Mouse (Mus musculus) forebrain, embryonic 14.5 days (tissue): ENCODE data around the gene Tgfbrap1. TPM values are rescaled to one million over a fixed set of nuclear protein-coding genes. Genes with fewer than 3 reads are reported as not detected.

Experiments used
- ATAC-seq: fragments of 200-750 bp; cut with Nextera tagmentation; 2 replicates; pipeline ENCODE4 v1.8.0; 2017; ENCODE audit warnings: mild to moderate bottlenecking, moderate library complexity
- DNase-seq: peaks from one replicate; pipeline ENCODE4 v3.0.0-alpha.2; 2015; ENCODE audit warnings: low spot score
- H3K27ac ChIP-seq: fragments of 300-500 bp; sonication (generic); 2 replicates; pipeline ENCODE4 v1.5.1; 2014; ENCODE audit warnings: low read depth, mild to moderate bottlenecking, control low read depth, low read length, moderate library complexity
- H3K27me3 ChIP-seq: fragments of 300-500 bp; sonication (generic); replicated peaks from 2 replicates; pipeline ENCODE4 v1.6.1; 2014; ENCODE audit warnings: low read length, control low read depth, mixed read lengths; ENCODE audit not compliant: control insufficient read depth, insufficient read depth
- H3K36me3 ChIP-seq: fragments of 300-500 bp; sonication (generic); 2 replicates; pipeline ENCODE4 v1.6.1; 2014; ENCODE audit warnings: low read length, control low read depth; ENCODE audit not compliant: control insufficient read depth, insufficient read depth
- H3K4me1 ChIP-seq: fragments of 300-500 bp; sonication (generic); 2 replicates; pipeline ENCODE4 v1.6.1; 2014; ENCODE audit warnings: antibody characterized with exemption, low read length, control low read depth; ENCODE audit not compliant: control insufficient read depth, insufficient read depth
- H3K4me2 ChIP-seq: fragments of 300-500 bp; sonication (generic); 2 replicates; pipeline ENCODE4 v1.6.1; 2014; ENCODE audit warnings: mild to moderate bottlenecking, control low read depth, low read length
- H3K4me3 ChIP-seq: fragments of 300-500 bp; sonication (generic); 2 replicates; pipeline ENCODE4 v1.5.1; 2014; ENCODE audit warnings: low read depth, low read length, control low read depth
- H3K9ac ChIP-seq: fragments of 300-500 bp; sonication (generic); 2 replicates; pipeline ENCODE4 v1.6.1; 2014; ENCODE audit warnings: mild to moderate bottlenecking, low read length, control low read depth, moderate library complexity
- H3K9me3 ChIP-seq: fragments of 300-500 bp; sonication (generic); replicated peaks from 2 replicates; pipeline ENCODE4 v1.6.1; 2016; ENCODE audit warnings: low read length, control low read depth, mixed read lengths; ENCODE audit not compliant: control insufficient read depth
- WGBS: fragments of 180-500 bp; shearing (Covaris S2); extraction: QIAGEN DNeasy Blood & Tissue Kit; methylation state at CpG from one replicate; pipeline ENCODE4 v1.1.7; 2014; 5-methylcytosine and 5-hydroxymethylcytosine counted together
- polyA plus RNA-seq: library from polyadenylated mRNA; unstranded; fragments of >200 nt; fragmentation: Nextera tagmentation; extraction: Ambion mirVana; gene quantifications from 2 replicates; pipeline ENCODE4 v1.2.1, GENCODE M21; 2014

The Tgfbrap1 gene
- polyA plus RNA-seq, 1 experiment from 2014 or later: 12.9 TPM

- Histone ChIP-seq H3K27me3 (no peaks in the 10 kb centered on the region), H3K4me3 (peak overlapping the region; percentile 72), H3K27ac (peak overlapping the region; percentile 86; the same call in 1 of the 2 replicates), H3K9ac (peak overlapping the region; percentile 91), H3K4me1 (peaks cover 10% of the 10 kb centered on the region), H3K4me2 (peak overlapping the region; percentile 80), H3K36me3 (0 out of 2 replicates have a peak, but pooled peaks cover 9% of the 10 kb centered on the region), H3K9me3 (no peaks in the 10 kb centered on the region)
- DNase-seq (peak; percentile 6), ATAC-seq (no peak)
- WGBS: 49% methylated on average over 13 of the region's 13 CpGs
Observed at GRCm38 (mm10) chr1:43091306-43092055, 7.0 kb downstream of the Tgfbrap1 start.

DNA sequence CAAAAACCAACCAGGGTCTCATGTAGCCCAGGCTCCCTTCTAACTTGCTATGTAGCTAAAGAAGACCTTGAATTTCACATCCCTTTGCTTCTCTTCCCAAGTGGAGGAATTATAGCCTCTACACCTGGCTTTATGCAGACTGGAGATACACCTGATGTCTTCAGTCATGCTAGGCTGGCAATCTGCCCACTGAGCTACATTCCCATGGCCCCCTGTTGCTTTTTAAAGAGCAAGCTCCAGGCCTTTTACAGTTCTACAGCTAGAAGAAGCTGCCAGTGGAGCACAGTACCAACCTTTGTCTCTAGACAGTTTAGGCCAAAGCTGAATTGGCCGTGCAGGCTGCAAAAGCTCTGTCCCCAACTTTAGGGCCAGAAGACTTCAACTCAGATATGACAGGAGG lies 8.0 kb downstream of the Tgfbrap1 start:
- peaks cover 10% of the 10 kb centered on the region for H3K4me1 ChIP-seq
- H3K36me3 ChIP-seq: 0 out of 2 replicates have a peak, but pooled peaks cover 4% of the 10 kb centered on the region
- H3K4me2 ChIP-seq: no peak overlapping the region
- no peak overlapping the region for H3K27ac ChIP-seq
- DNase-seq (no peak), ATAC-seq (no peak)
- H3K27me3 ChIP-seq: no peaks in the 10 kb centered on the region
- no peak overlapping the region for H3K4me3 ChIP-seq
- no peak overlapping the region for H3K9ac ChIP-seq
- 69% methylated on average over 1 of the region's 1 CpGs for whole genome bisulfite sequencing
- H3K9me3 ChIP-seq: no peaks in the 10 kb centered on the region

DNA sequence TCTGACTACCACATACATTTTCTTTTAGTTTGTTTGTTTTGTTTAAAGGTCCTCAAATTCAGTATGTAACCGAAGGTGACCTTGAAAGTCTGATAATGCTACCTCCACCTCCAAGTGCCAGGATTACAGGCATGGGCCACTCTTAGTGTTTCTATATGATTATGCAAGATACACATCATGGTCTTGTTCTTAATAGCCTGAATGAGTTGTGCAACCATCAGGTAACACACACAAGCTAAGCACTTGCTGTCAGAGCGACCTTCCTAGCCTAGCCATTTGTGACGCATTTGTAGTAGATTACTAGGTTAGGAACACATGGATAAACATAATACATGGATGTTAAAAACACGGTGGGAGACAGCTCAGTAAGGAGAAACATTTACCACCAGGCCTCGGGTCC lies 15.5 kb downstream of the Tgfbrap1 start:
- 0 out of 2 replicates have a peak, but pooled peaks cover 4% of the 10 kb centered on the region for H3K36me3 ChIP-seq
- no peak for ATAC-seq
- no peak overlapping the region for H3K4me2 ChIP-seq
- H3K27ac ChIP-seq: no peak overlapping the region
- H3K4me3 ChIP-seq: no peak overlapping the region
- H3K9ac ChIP-seq: no peak overlapping the region
- H3K4me1 ChIP-seq: no peaks in the 10 kb centered on the region
- 87% methylated on average over 5 of the region's 5 CpGs for WGBS
- no peak for DNase-seq
- H3K27me3 ChIP-seq: no peaks in the 10 kb centered on the region
- no peaks in the 10 kb centered on the region for H3K9me3 ChIP-seq

DNA sequence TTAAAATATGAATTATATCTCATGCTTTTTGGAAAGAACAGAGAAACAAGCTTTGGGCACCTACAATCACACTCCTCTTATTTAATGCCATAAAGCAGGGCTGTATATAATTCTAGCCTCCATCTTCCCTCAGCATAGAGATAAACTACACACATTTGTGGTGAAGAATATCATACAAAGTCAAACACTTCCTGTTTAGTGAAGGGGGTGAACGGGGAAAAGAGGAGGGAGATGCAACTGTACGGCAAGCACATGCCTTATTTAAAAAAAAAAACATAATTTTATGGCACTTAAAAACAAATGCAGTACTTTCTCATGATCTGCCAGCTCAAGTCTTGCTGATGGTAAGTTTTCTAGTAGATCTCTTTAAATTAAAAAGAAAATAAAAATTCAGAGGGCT lies 20.3 kb downstream of the Tgfbrap1 start:
- WGBS: 92% methylated on average over 2 of the region's 2 CpGs
- no peak for DNase-seq
- Histone ChIP-seq H3K4me2 (no peak overlapping the region), H3K4me3 (no peak overlapping the region), H3K9ac (no peak overlapping the region), H3K9me3 (no peaks in the 10 kb centered on the region), H3K4me1 (no peaks in the 10 kb centered on the region), H3K36me3 (peaks cover 20% of the 10 kb centered on the region; the same call in 1 of the 2 replicates), H3K27me3 (no peaks in the 10 kb centered on the region), H3K27ac (no peak overlapping the region)
- ATAC-seq: no peak

DNA sequence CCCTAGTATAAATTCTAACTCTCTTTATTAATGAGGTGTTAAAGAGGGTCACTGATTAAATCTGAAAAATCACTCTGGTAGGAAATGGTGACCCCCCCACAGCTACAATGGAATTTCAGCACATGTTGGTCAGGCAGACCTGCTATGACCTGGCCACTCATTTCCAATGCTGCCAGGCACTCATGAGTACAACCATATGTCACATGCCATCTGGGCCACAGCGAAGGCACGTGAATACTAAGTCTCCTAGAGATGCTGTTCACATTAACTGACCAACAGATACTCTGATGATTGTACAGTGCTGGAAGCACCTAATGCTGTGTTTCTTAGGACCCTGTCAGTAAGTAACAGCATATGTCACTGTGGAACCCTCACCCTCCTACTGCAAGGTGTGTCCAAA lies 23.6 kb downstream of the Tgfbrap1 start:
- Histone ChIP-seq H3K27ac (no peak overlapping the region), H3K9me3 (no peaks in the 10 kb centered on the region), H3K36me3 (peaks cover 35% of the 10 kb centered on the region; the same call in 1 of the 2 replicates), H3K4me1 (no peaks in the 10 kb centered on the region), H3K4me3 (no peak overlapping the region), H3K9ac (no peak overlapping the region), H3K27me3 (no peaks in the 10 kb centered on the region), H3K4me2 (no peak overlapping the region)
- ATAC-seq (no peak), DNase-seq (no peak)
- 91% methylated on average over 2 of the region's 2 CpGs for WGBS

DNA sequence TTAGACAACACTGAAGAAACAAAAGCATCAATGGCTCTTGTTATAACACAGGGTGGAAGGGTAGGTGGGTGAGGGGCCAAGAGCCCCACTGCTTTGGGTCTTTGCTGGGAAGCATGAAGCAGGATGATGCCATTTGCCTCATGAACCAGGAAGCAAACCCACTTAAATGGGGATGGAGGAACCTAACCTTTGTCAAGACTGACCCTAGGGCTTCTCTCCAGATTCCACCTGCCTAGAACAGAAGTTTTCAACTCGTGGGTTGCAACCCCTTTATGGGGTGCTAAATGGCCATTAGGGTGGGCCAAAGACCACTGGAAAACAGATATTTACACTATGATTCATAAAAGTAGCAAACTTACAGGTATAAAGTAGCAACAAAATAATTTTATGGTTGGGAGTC lies 25.9 kb downstream of the Tgfbrap1 start:
- Histone ChIP-seq H3K9ac (no peak overlapping the region), H3K36me3 (peaks cover 39% of the 10 kb centered on the region), H3K27me3 (no peaks in the 10 kb centered on the region), H3K9me3 (no peaks in the 10 kb centered on the region), H3K4me1 (no peaks in the 10 kb centered on the region), H3K27ac (no peak overlapping the region), H3K4me3 (no peak overlapping the region), H3K4me2 (no peak overlapping the region)
- 81% methylated on average over 1 of the region's 1 CpGs for WGBS
- peak; percentile 20; the same call in 1 of the 2 replicates for ATAC-seq
- DNase-seq: no peak

- H3K36me3 ChIP-seq: peaks cover 42% of the 10 kb centered on the region
Observed at GRCm38 (mm10) chr1:43072028-43072427, 26.4 kb downstream of the Tgfbrap1 start.

DNA sequence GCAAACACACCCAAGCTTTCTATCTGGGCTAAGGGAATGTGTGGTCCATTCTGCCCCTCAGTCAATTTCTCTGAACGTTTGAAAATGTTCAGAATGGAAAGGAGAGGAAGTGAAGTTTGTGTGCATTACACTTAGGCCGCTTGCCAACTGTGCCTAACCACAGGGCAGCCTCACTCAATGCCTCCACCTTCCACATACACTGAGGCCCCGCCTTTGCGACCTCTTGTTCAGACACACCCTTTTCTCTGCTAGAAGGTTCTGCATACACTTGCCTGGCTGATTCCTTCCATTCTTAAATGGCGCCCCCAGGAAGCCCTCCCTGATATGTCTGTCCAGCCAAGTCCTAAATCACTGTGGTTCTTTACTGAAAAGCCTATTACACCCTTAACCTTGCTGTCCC lies 27.7 kb downstream of the Tgfbrap1 start:
- DNase-seq: no peak
- Histone ChIP-seq H3K4me2 (no peak overlapping the region), H3K27me3 (no peaks in the 10 kb centered on the region), H3K9ac (no peak overlapping the region), H3K36me3 (peaks cover 47% of the 10 kb centered on the region), H3K4me3 (no peak overlapping the region), H3K4me1 (no peaks in the 10 kb centered on the region), H3K9me3 (no peaks in the 10 kb centered on the region), H3K27ac (no peak overlapping the region)
- no peak for ATAC-seq
- 87% methylated on average over 5 of the region's 5 CpGs for WGBS

More at GRCm38 (mm10) chr1:43072028-43072427, 26.4 kb downstream of the Tgfbrap1 start:
- H3K4me2 ChIP-seq: no peak overlapping the region
- no peak overlapping the region for H3K4me3 ChIP-seq
- WGBS: 81% methylated on average over 8 of the region's 8 CpGs
- H3K9me3 ChIP-seq: no peaks in the 10 kb centered on the region
- peak; percentile 65 for ATAC-seq
- no peaks in the 10 kb centered on the region for H3K27me3 ChIP-seq
- H3K4me1 ChIP-seq: no peaks in the 10 kb centered on the region
- DNase-seq: peak; percentile 24
- H3K9ac ChIP-seq: no peak overlapping the region
- no peak overlapping the region for H3K27ac ChIP-seq

GRCm38 (mm10) chr1:43067551-43067950 lies 30.9 kb downstream of the Tgfbrap1 start:
- Histone ChIP-seq H3K4me3 (no peak overlapping the region), H3K9ac (no peak overlapping the region), H3K4me1 (no peaks in the 10 kb centered on the region), H3K27ac (no peak overlapping the region), H3K36me3 (peaks cover 48% of the 10 kb centered on the region), H3K4me2 (no peak overlapping the region), H3K9me3 (no peaks in the 10 kb centered on the region), H3K27me3 (no peaks in the 10 kb centered on the region)
- 91% methylated on average over 7 of the region's 7 CpGs for WGBS
- ATAC-seq (no peak), DNase-seq (no peak)
